Mouse (Mus musculus) thymus, adult 2 months (tissue): ENCODE results near the gene Gm20388.

Experiments
- CTCF ChIP-seq: fragments of 200-500 bp; IDR thresholded peaks from 2 replicates; pipeline ENCODE4 v1.5.1; 2012; ENCODE audit warnings: mild to moderate bottlenecking, control low read depth, low read length, moderate library complexity, borderline replicate concordance; ENCODE audit not compliant: control insufficient read depth, poor library complexity, insufficient read depth; ENCODE audit errors: extremely low read depth
- POLR2A ChIP-seq: fragments of 200-500 bp; IDR thresholded peaks from 2 replicates; pipeline ENCODE4 v1.6.1; 2012; ENCODE audit warnings: mild to moderate bottlenecking, low read length, control low read depth, moderate library complexity; ENCODE audit not compliant: control insufficient read depth, poor library complexity, insufficient read depth; ENCODE audit errors: extremely low read depth

GRCm38 (mm10) chr8:121730646-121731045 lies 1820.0 kb downstream of the Gm20388 start:
- TF ChIP-seq POLR2A (no peak), CTCF (no peak)
